Mouse (Mus musculus) brain, adult 10 weeks (tissue): Measurements from ENCODE around the gene Pbsn. TPM values are rescaled to one million over a fixed set of nuclear protein-coding genes. Genes with fewer than 3 reads are reported as not detected.

Experiments
- polyA plus RNA-seq: library from polyadenylated mRNA; stranded (reverse); fragments of 350-450 nt; fragmentation: Illumina TruSeq; extraction: RNeasy Lipid Tissue Mini Kit (QIAGEN cat#74804); gene quantifications from one replicate; pipeline ENCODE4 v1.2.3, GENCODE M21; 2015; ENCODE audit warnings: low read depth, low replicate concordance

The Pbsn gene
- polyA plus RNA-seq: not detected

DNA sequence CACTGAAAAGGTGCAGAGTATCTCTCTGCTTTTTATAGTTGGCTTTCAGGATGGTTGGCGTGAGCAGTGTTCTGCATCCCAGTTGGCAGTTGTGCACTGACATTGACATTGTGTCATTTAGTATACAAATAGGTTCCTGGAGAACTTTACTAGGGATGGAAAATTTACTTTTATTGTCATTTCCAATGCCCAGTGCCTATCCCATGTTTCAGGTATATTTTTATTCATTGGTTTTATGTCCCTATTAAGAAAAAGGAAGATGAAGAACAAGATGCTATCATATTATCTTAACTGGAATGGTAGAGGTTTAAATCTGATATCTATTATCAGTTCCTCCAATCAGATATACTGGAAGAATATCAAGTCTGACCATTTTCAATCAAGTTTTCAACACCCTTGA, at the start of gene Pbsn:
TSS of gene Pbsn (minus strand) at position 101 of the 400 bp plus-strand sequence.

DNA sequence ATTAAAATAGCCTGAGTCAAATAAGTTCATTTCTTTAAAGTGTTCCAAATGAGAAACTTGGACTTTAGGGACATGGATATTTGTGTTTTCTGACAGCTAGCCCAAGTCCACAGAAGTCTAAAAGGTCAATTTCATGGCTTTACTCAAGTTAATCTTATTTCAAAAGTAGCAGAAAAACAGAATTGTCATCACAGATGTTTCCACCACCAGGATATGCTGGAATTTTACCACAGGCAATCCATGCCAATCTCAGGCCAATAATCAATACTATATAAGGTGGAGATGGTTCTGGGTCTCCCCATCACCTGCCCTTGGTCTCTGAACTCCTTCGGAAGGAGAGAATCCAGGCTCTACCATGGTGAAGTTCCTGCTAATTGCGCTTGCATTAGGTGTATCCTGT, 11.0 kb upstream of the Pbsn start, which contains the start of gene Gm14744:
TSS of gene Gm14744 (plus strand) at position 301 of the 400 bp plus-strand sequence.

DNA sequence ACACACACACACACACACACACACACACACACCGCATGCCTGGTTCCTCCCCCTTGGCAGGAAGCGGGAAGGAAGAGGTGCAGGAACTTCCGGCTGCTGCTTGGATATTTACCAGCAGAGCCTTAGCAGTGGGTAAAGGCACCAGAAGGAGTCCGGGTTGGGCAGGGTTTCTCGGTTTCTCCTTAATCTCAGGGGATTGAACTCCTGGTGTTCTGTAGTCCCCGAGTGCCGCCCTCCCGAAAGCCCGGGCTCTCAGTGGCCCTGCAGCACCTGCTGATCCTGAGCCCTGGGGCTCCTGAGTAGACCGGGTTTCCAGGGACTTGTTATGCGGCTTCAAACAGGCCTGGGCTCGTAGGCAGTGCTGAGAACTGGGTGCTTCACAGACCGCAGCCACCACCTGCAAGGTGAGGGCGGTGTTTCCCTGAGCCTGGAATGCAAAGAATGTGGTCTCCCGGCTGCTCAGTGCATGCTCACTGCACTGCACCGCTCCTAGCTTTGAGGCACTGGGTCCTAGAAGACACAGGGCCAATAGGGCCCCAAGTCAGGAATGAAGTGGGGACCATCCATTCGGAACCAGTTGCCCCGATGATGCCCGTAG, 57.1 kb downstream of the Pbsn start, which contains the start of gene Prkx:
TSS of gene Prkx (minus strand) at position 41 of the 598 bp plus-strand sequence.

Other genes starting within 250 kb of the Pbsn start
- 7.7 TPM for gene Prkx, start 57.3 kb downstream of the Pbsn start, polyA plus RNA-seq
- not detected for gene Gm14744, start 11.1 kb upstream of the Pbsn start, polyA plus RNA-seq
- gene 5430402E10Rik, start 71.4 kb upstream of the Pbsn start, polyA plus RNA-seq: not detected
- not detected for gene Obp1a, start 237.8 kb upstream of the Pbsn start, polyA plus RNA-seq